Mouse (Mus musculus): Measurements from ENCODE around the gene Furin. TPM values are rescaled to one million over a fixed set of nuclear protein-coding genes. Genes with fewer than 3 reads are reported as not detected.

Furin gene
- total RNA-seq, 2 experiments from 2014 or later = 48.7 to 50.3 TPM

DNA sequence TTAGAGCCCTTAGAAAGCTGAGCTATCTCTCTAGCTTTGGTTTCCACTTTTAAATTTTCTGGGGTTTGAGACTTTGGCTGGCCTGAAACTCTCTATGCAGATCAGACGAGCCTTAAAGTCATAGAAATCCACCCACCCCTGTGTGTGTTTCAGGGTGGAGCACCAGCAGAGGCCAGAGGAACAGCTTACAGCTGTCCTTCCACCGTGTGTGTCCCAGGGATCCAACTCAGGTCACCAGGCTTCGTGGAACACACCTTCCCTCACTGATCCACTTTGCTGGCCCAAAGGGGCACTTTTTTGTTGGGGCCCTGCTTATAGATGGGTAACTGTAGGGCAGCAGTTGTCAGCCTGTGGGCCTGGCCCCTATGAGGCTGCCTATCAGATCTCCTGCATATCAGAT, 31.0 kb downstream of the Furin start:
- no peak for DNase-seq (ENCODE audit: low spot score in 2 of 2)

DNA sequence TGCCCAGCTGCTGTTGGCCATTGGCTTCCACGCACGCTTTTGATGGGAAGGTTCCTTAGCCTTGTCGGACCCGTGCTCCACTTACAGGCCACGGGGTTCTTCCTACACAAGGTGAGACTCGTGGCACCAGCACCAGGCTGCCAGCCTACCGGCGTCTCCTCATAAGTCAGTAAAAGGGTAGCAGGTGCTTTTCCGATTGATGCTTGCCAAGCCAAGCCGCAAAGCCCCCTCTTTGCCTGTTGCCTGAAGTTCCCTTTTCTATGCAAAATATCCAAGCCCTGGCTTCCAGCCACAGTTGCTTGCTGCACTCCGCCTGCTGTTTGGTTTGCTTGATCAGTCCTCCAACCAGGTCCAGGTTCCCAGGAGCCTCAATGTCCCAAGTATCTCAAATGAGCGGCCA, 31.4 kb downstream of the Furin start:
- peak in 1 of 2 experiments; percentile 48 for DNase-seq (ENCODE audit: low spot score in 2 of 2)

- DNase-seq (ENCODE audit: low spot score in 2 of 2) = no peak
Observed at GRCm38 (mm10) chr7:80373352-80373751, 31.9 kb downstream of the Furin start.

GRCm38 (mm10) chr7:80372667-80373066, 32.6 kb downstream of the Furin start:
- no peak for DNase-seq (ENCODE audit: low spot score in 2 of 2)

DNA sequence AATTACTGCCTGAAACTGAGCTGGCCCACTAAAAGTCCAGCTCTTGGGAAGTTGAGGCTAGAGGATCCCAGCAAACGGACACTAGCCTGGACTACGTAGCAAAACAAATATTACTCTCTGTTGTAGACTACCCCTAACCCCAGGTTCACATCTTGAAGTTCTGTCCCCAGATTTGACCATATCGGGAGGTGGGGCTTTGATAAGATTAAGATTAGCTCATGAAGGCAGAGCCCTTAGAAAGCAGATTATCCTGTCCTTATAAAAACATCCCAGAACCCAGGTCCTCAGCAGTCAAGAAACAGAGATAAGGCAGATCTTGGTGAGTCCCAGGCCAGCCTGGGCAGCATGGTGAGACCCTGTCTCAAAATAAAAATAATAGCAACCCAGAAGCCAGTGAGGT, 33.1 kb downstream of the Furin start:
- no peak for DNase-seq (ENCODE audit: low spot score in 2 of 2)

DNA sequence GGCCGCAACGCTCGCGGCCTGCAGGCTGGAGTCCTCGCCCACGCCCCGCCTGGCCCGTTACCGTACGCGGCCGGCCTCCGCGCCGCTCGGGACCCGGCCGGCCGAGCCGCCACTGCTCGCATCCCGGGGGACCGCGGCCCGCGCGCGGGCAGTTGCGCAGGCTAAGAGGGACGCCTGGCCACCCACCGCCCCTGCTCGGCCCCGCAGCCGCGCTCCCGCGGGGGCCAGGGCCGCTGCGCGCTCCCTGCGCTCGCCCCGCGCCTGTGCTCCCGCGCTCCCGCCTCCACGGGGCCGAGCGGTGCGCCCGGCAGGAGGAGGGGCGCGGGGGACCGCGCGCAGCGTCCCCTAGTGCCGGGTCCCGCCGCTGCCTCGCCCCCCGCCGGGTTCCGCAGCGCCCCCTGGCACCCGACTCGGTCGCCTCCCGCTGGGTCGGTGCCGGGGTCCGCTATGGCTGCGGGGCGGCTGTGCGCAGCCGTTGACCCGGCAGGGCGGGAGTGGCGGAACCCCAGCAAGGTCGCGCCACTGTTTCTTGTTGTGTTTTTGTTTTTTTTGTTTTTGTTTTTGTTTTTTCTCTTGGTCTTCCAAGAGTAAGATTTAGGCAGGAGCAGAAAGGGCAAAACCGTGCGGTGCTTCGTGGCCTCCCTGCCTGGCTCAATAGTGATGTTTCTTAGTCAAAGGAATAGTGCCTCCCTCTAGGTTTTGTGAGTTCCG, 34.0 kb downstream of the Furin start, which contains the start of gene Man2a2:
Man2a2 (minus strand) TSS at position 335 of the 711 bp plus-strand sequence.
- DNase-seq (ENCODE audit: low spot score in 2 of 2) = peak; percentile 76 to 79

- DNase-seq (ENCODE audit: low spot score in 2 of 2) = peak; percentile 73 to 82
Observed at GRCm38 (mm10) chr7:80370649-80371040, 34.6 kb downstream of the Furin start.

GRCm38 (mm10) chr7:80369967-80370431, 35.2 kb downstream of the Furin start:
- DNase-seq (ENCODE audit: low spot score in 2 of 2) = no peak

GRCm38 (mm10) chr7:80369461-80369860, 35.8 kb downstream of the Furin start:
- no peak for DNase-seq (ENCODE audit: low spot score in 2 of 2)

- no peak for DNase-seq (ENCODE audit: low spot score in 2 of 2)
Observed at GRCm38 (mm10) chr7:80368635-80369421, 36.4 kb downstream of the Furin start.

GRCm38 (mm10) chr7:80368009-80368408, 37.2 kb downstream of the Furin start:
- no peak for DNase-seq (ENCODE audit: low spot score in 2 of 2)

DNA sequence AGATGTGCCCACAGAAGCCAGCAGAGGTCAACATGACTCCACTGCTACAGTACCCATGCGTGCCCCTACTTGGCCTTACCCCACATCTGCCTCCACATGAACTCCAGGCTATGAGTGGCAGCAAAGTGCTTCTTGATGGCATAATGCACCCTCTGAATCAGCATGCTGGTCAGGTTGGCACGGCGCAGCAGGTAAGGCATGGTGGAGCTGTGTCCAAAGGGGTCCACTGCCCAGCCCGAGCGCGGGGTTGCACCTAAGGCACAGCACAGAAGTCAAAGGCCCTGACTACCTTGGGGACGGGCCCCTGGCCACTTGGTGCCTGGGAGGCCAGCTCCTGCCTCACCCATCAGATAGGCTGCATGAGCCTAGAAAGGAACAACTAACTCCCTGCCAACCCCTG, 38.0 kb downstream of the Furin start:
- DNase-seq (ENCODE audit: low spot score in 2 of 2) = no peak

DNA sequence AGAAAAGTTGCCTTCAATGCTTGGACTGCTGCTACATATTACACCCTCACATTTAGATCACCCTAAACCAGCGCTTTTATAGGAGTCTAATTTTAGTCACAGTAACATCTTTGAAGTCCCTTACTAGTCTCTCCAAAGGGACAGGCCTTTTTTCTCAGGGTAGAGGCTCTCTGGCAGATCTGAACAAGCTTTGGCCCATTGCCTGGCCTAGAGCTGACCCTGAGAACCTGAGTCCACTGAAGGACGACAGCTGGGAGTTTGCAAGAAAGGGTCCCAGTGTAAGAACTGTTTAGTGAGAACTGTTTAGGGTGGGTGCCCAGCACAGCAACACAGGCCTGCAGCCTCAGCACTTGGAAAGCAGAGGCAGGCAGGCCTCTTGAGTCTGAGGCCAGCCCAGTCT, 39.5 kb downstream of the Furin start:
- DNase-seq (ENCODE audit: low spot score in 2 of 2) = no peak

- no peak for DNase-seq (ENCODE audit: low spot score in 2 of 2)
Observed at GRCm38 (mm10) chr7:80360435-80360834, 44.8 kb downstream of the Furin start.

- no peak for DNase-seq (ENCODE audit: low spot score in 2 of 2)
Observed at GRCm38 (mm10) chr7:80358039-80358438, 47.2 kb downstream of the Furin start.

DNA sequence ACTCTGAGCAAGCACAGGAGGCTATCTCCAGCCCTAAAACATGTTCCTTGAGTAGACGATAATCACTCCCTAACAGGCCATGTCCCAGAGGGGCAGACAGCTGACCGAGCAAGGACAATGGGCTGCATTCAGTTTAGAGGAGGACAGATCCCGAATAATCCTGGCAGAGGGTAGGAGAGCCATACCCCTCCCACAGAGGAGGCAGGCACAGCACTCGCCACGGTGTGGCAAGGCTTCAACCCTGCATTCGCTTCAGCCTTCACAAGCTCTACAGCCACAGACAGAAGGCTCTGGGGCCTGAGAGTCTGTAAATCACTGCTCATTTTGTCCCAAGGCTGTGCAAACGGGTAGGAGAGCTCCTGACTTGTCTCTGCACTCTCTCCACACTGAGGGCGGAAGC, 48.1 kb downstream of the Furin start:
- DNase-seq (ENCODE audit: low spot score in 2 of 2) = peak in 1 of 2 experiments; percentile 56

GRCm38 (mm10) chr7:80356351-80356750, 48.9 kb downstream of the Furin start:
- no peak for DNase-seq (ENCODE audit: low spot score in 2 of 2)

DNA sequence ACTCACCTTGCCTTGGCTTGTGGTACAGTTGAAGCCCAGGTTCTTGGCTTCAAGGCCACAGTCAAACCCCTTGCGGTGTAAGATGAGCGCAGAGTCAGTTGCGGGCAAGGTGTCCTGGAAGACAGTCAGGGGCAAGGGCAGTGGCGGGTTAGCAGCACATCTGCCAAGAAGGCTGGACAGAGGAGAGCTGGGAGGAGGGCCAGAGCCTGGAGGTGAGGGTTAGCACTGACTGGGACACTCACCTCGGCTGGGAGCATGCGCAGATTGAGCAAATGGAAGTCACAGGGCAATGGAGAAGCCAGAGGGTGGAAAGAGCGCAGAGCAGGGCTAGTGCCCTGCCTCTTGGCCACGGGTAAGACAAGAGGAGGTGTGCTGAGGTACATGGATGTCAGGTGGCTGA, 52.3 kb downstream of the Furin start:
- DNase-seq (ENCODE audit: low spot score in 2 of 2) = no peak

DNA sequence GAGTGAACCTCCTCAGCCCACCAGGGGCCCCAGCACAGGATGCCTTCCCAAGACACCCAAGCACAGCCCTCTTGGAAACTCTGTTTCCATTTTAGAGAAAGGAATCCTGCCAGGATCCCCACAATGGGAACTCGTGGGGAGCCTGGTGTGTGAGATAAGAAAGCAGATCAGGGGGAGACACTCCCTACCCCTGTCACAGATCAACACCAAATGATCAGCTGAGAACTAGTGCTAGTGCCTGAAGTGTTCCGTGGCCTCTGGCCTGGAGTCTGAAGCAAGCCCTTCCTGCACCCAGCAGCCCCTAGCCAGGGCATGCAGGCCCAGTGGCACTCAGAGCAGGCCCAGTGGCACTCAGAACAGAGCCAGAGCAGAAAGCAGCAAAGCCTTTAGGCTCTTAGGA, 54.4 kb downstream of the Furin start:
- no peak for DNase-seq (ENCODE audit: low spot score in 2 of 2)

DNA sequence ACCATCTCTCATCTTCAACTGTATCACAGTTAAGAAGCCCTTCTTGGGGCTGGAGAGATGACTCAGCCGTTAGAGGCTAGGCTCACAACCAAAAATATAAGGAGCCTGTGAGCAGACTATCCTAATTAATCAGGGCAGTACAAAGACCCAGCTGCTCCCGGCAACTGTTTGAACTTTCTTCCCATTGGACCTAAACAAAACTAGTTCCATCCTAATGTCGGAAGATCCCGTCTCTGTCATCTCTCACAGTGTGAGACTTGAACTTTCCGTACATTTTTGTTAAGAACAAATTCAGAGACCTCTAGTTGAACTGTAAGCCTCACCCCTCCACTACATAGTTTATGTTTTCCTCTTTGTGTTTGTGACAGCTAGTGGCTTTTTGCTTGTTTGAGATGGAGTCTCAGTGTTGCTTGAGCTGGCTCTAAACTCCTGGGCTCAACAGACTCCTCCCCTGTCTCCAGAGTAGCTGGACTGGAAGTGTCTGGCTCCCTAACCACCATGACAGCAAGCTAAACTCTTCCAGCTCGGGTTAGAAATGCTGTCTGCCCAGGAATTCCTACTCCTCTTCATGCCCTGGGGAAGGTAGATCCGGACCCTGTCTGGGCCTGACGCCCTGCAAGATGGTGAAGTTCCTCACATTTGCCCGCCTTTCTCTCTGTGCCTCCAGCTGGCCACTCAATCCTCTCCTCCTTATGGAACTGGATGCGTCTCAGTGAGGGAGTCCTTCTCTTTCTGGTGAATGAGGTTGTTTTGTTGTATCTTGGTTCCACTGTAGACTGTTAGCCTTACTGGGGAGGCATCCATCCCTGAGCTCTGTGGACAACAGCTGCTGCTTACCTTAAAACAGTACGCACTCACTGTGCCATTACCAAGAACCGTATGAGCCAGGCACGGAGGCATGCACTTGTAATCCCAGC, 57.3 kb downstream of the Furin start:
- DNase-seq (ENCODE audit: low spot score in 2 of 2) = no peak

DNA sequence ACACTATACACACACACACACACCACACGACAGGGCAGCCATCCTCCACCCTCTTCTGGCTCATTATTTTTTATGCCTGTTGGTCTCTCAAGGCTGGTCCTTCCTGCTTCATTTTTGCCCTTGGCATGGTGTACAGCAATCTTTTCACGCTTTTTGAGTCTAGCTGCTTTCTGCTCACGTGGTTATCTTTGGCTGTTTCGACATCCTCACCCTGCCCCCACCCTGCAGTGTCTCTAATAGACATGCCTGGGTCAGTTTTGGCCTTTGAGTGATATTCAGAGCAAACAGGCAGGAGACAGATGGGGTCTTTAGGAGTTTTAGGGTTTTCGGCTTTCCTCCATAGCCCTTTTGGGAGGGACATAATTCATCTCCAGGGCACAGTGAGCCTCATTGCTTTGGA, 58.4 kb downstream of the Furin start:
- DNase-seq (ENCODE audit: low spot score in 2 of 2) = no peak
